Mouse (Mus musculus) NIH3T3 (cell line): ENCODE results near the gene Gm16253.

Source experiments
- DNase-seq: peaks from one replicate; pipeline ENCODE4 v3.0.0-alpha.2; 2012; ENCODE audit warnings: low read depth

The Gm16253 gene

GRCm38 (mm10) chr3:96576690-96577541 lies at the start of gene Gm16253:
TSS of gene Gm16253 (plus strand) at chr3:96576984.
- peak; percentile 95 for DNase-seq

- DNase-seq = no peak
These were observed 48.3 kb upstream of the Gm16253 start for GRCm38 (mm10) chr3:96528506-96528905.

- DNase-seq = no peak
These were observed 44.7 kb upstream of the Gm16253 start for GRCm38 (mm10) chr3:96532050-96532449.

- DNase-seq = no peak
These were observed 42.5 kb upstream of the Gm16253 start for GRCm38 (mm10) chr3:96534300-96534699.

GRCm38 (mm10) chr3:96539316-96539715 lies 37.5 kb upstream of the Gm16253 start:
- DNase-seq = peak; percentile 64

- DNase-seq = no peak
These were observed 36.0 kb upstream of the Gm16253 start for GRCm38 (mm10) chr3:96540740-96541139.

- DNase-seq = peak; percentile 71
These were observed 35.3 kb upstream of the Gm16253 start for GRCm38 (mm10) chr3:96541328-96542078.

- DNase-seq = no peak
These were observed 34.2 kb upstream of the Gm16253 start for GRCm38 (mm10) chr3:96542554-96542953.

- no peak for DNase-seq
These were observed 33.4 kb upstream of the Gm16253 start for GRCm38 (mm10) chr3:96543345-96543744.

GRCm38 (mm10) chr3:96545565-96545964 lies 31.2 kb upstream of the Gm16253 start:
- peak; percentile 52 for DNase-seq

GRCm38 (mm10) chr3:96546880-96547279 lies 29.9 kb upstream of the Gm16253 start:
- peak; percentile 19 for DNase-seq

- DNase-seq = peak; percentile 88
These were observed 29.3 kb upstream of the Gm16253 start for GRCm38 (mm10) chr3:96547389-96547960.

- no peak for DNase-seq
These were observed 28.0 kb upstream of the Gm16253 start for GRCm38 (mm10) chr3:96548824-96549223.

GRCm38 (mm10) chr3:96549346-96549745 lies 27.4 kb upstream of the Gm16253 start:
- DNase-seq = no peak

- peak; percentile 85 for DNase-seq
These were observed 25.6 kb upstream of the Gm16253 start for GRCm38 (mm10) chr3:96551203-96551602.

- no peak for DNase-seq
These were observed 24.9 kb upstream of the Gm16253 start for GRCm38 (mm10) chr3:96551890-96552289.

- no peak for DNase-seq
These were observed 23.2 kb upstream of the Gm16253 start for GRCm38 (mm10) chr3:96553601-96554000.

GRCm38 (mm10) chr3:96554251-96554650 lies 22.5 kb upstream of the Gm16253 start:
- no peak for DNase-seq

GRCm38 (mm10) chr3:96555041-96555596 lies 21.7 kb upstream of the Gm16253 start:
- peak; percentile 84 for DNase-seq

- DNase-seq = no peak
These were observed 20.7 kb upstream of the Gm16253 start for GRCm38 (mm10) chr3:96555999-96556614.

- peak; percentile 32 for DNase-seq
These were observed 19.8 kb upstream of the Gm16253 start for GRCm38 (mm10) chr3:96556651-96557635.
